Mouse (Mus musculus) hindbrain, embryonic 10.5 days (tissue): ENCODE measurements around the gene Hoxd4. TPM values are rescaled to one million over a fixed set of nuclear protein-coding genes. Genes with fewer than 3 reads are reported as not detected.
A peak's percentile ranks its signal among the peaks of the same experiment; 100 is the strongest.

Source experiments
- DNase-seq: peaks from one replicate; pipeline ENCODE4 v3.0.0-alpha.2; 2017; ENCODE audit warnings: low spot score
- H3K27ac ChIP-seq: fragments of 300-500 bp; sonication (generic); 2 replicates; pipeline ENCODE4 v1.5.1; 2016; ENCODE audit warnings: mild to moderate bottlenecking, moderate library complexity
- H3K27me3 ChIP-seq: fragments of 300-500 bp; sonication (generic); 2 replicates; pipeline ENCODE4 v1.6.1; 2016; ENCODE audit warnings: mild to moderate bottlenecking; ENCODE audit not compliant: poor library complexity, insufficient read depth, severe bottlenecking
- H3K36me3 ChIP-seq: fragments of 300-500 bp; sonication (generic); 2 replicates; pipeline ENCODE4 v1.6.1; 2016; ENCODE audit warnings: mild to moderate bottlenecking, moderate library complexity
- H3K4me1 ChIP-seq: fragments of 300-500 bp; sonication (generic); replicated peaks from 2 replicates; pipeline ENCODE4 v1.6.1; 2016; ENCODE audit warnings: mild to moderate bottlenecking
- H3K4me3 ChIP-seq: fragments of 300-500 bp; sonication (generic); 2 replicates; pipeline ENCODE4 v1.5.1; 2016; ENCODE audit warnings: mild to moderate bottlenecking, moderate library complexity
- H3K9me3 ChIP-seq: fragments of 300-500 bp; sonication (generic); 2 replicates; pipeline ENCODE4 v1.6.1; 2016; ENCODE audit warnings: mild to moderate bottlenecking, moderate library complexity
- WGBS: fragments of 180-500 bp; shearing (Covaris S2); methylation state at CpG from one replicate; pipeline ENCODE4 v1.1.7; 2016; 5-methylcytosine and 5-hydroxymethylcytosine counted together
- polyA plus RNA-seq: library from polyadenylated mRNA; unstranded; fragments of >200 nt; fragmentation: Nextera tagmentation; extraction: Ambion mirVana; gene quantifications from 2 replicates; pipeline ENCODE4 v1.2.1, GENCODE M21; 2016

The Hoxd4 gene
- polyA plus RNA-seq = 0.14 and 2.6 TPM in 2 replicates

GRCm38 (mm10) chr2:74711721-74712621, at the start of gene Hoxd4, which contains the start of gene Hoxd3:
Hoxd4 (plus strand) TSS chr2:74711929.
Hoxd3 (plus strand) TSS chr2:74711927.
- Histone ChIP-seq H3K36me3 (no peaks in the 10 kb centered on the region), H3K27me3 (peaks cover 100% of the 10 kb centered on the region), H3K4me1 (peaks cover 8% of the 10 kb centered on the region), H3K27ac (no peak within 1 kb of the TSS), H3K9me3 (no peaks in the 10 kb centered on the region), H3K4me3 (peak within 1 kb of the TSS; percentile 35)
- DNase-seq = peak; percentile 58
- WGBS = under 1% methylated on average over 65 of the region's 65 CpGs

- peaks cover 19% of the 10 kb centered on the region for H3K4me1 ChIP-seq
- no peak overlapping the region for H3K27ac ChIP-seq
- DNase-seq = peak; percentile 70
- peaks cover 100% of the 10 kb centered on the region for H3K27me3 ChIP-seq
- 6% methylated on average over 18 of the region's 18 CpGs for WGBS
- no peaks in the 10 kb centered on the region for H3K36me3 ChIP-seq
- H3K4me3 ChIP-seq = no peak overlapping the region
- H3K9me3 ChIP-seq = no peaks in the 10 kb centered on the region
These were observed 48.3 kb upstream of the Hoxd4 start for GRCm38 (mm10) chr2:74663291-74663925.

- peaks cover 15% of the 10 kb centered on the region for H3K4me1 ChIP-seq
- 3% methylated on average over 7 of the region's 7 CpGs for WGBS
- no peak for DNase-seq
- no peaks in the 10 kb centered on the region for H3K9me3 ChIP-seq
- no peaks in the 10 kb centered on the region for H3K36me3 ChIP-seq
- H3K27ac ChIP-seq = no peak overlapping the region
- no peak overlapping the region for H3K4me3 ChIP-seq
- peaks cover 100% of the 10 kb centered on the region for H3K27me3 ChIP-seq
These were observed 45.3 kb upstream of the Hoxd4 start for GRCm38 (mm10) chr2:74666411-74666810.

- peak; percentile 57 for DNase-seq
- Histone ChIP-seq H3K36me3 (no peaks in the 10 kb centered on the region), H3K4me1 (peaks cover 12% of the 10 kb centered on the region), H3K9me3 (no peaks in the 10 kb centered on the region), H3K27ac (no peak overlapping the region), H3K27me3 (peaks cover 100% of the 10 kb centered on the region), H3K4me3 (no peak overlapping the region)
- WGBS = 2% methylated on average over 36 of the region's 36 CpGs
These were observed 44.4 kb upstream of the Hoxd4 start for GRCm38 (mm10) chr2:74667191-74667841.

GRCm38 (mm10) chr2:74667842-74668357, 43.8 kb upstream of the Hoxd4 start, which contains the start of gene Hoxd13:
Hoxd13 (plus strand) TSS chr2:74668310.
- no peak for DNase-seq
- no peaks in the 10 kb centered on the region for H3K36me3 ChIP-seq
- WGBS = under 1% methylated on average over 46 of the region's 51 CpGs
- no peaks in the 10 kb centered on the region for H3K9me3 ChIP-seq
- H3K27me3 ChIP-seq = peaks cover 100% of the 10 kb centered on the region
- H3K4me3 ChIP-seq = peak within 1 kb of the TSS; percentile 49
- H3K4me1 ChIP-seq = peaks cover 17% of the 10 kb centered on the region
- H3K27ac ChIP-seq = no peak within 1 kb of the TSS

- H3K4me3 ChIP-seq = peak overlapping the region; percentile 49
- WGBS = under 1% methylated on average over 74 of the region's 74 CpGs
- peak; percentile 75 for DNase-seq
- H3K27ac ChIP-seq = no peak overlapping the region
- H3K9me3 ChIP-seq = no peaks in the 10 kb centered on the region
- peaks cover 19% of the 10 kb centered on the region for H3K4me1 ChIP-seq
- H3K36me3 ChIP-seq = no peaks in the 10 kb centered on the region
- peaks cover 100% of the 10 kb centered on the region for H3K27me3 ChIP-seq
These were observed 43.1 kb upstream of the Hoxd4 start for GRCm38 (mm10) chr2:74668370-74669229.

- no peaks in the 10 kb centered on the region for H3K9me3 ChIP-seq
- H3K4me3 ChIP-seq = no peak overlapping the region
- DNase-seq = peak; percentile 20
- no peak overlapping the region for H3K27ac ChIP-seq
- peaks cover 19% of the 10 kb centered on the region for H3K4me1 ChIP-seq
- H3K36me3 ChIP-seq = no peaks in the 10 kb centered on the region
- H3K27me3 ChIP-seq = peaks cover 100% of the 10 kb centered on the region
- 2% methylated on average over 3 of the region's 3 CpGs for WGBS
These were observed 42.5 kb upstream of the Hoxd4 start for GRCm38 (mm10) chr2:74669230-74669578.

GRCm38 (mm10) chr2:74669650-74670235, 42.0 kb upstream of the Hoxd4 start:
- WGBS = 2% methylated on average over 14 of the region's 14 CpGs
- Histone ChIP-seq H3K9me3 (no peaks in the 10 kb centered on the region), H3K4me3 (no peak overlapping the region), H3K36me3 (no peaks in the 10 kb centered on the region), H3K27me3 (peaks cover 100% of the 10 kb centered on the region), H3K4me1 (peaks cover 19% of the 10 kb centered on the region), H3K27ac (no peak overlapping the region)
- DNase-seq = peak; percentile 53

- peak; percentile 8 for DNase-seq
- no peaks in the 10 kb centered on the region for H3K36me3 ChIP-seq
- no peak overlapping the region for H3K27ac ChIP-seq
- peaks cover 100% of the 10 kb centered on the region for H3K27me3 ChIP-seq
- no peaks in the 10 kb centered on the region for H3K9me3 ChIP-seq
- no peak overlapping the region for H3K4me3 ChIP-seq
- H3K4me1 ChIP-seq = peaks cover 21% of the 10 kb centered on the region
- WGBS = 1% methylated on average over 3 of the region's 3 CpGs
These were observed 41.0 kb upstream of the Hoxd4 start for GRCm38 (mm10) chr2:74670632-74671188.

- DNase-seq = peak; percentile 27
- Histone ChIP-seq H3K36me3 (no peaks in the 10 kb centered on the region), H3K27me3 (peaks cover 100% of the 10 kb centered on the region), H3K4me1 (peaks cover 21% of the 10 kb centered on the region), H3K27ac (no peak overlapping the region), H3K9me3 (no peaks in the 10 kb centered on the region), H3K4me3 (no peak overlapping the region)
- WGBS = 2% methylated on average over 5 of the region's 5 CpGs
These were observed 39.9 kb upstream of the Hoxd4 start for GRCm38 (mm10) chr2:74671847-74672246.

- H3K4me1 ChIP-seq = peaks cover 20% of the 10 kb centered on the region
- H3K27ac ChIP-seq = no peak overlapping the region
- peak overlapping the region; percentile 34 for H3K4me3 ChIP-seq
- DNase-seq = peak; percentile 83
- H3K9me3 ChIP-seq = no peaks in the 10 kb centered on the region
- WGBS = 1% methylated on average over 40 of the region's 40 CpGs
- no peaks in the 10 kb centered on the region for H3K36me3 ChIP-seq
- peaks cover 100% of the 10 kb centered on the region for H3K27me3 ChIP-seq
These were observed 39.0 kb upstream of the Hoxd4 start for GRCm38 (mm10) chr2:74672481-74673362.
